Mouse (Mus musculus) forebrain, embryonic 14.5 days (tissue): Measurements from ENCODE around the gene Irak3. TPM values are rescaled to one million over a fixed set of nuclear protein-coding genes. Genes with fewer than 3 reads are reported as not detected.
A peak's percentile ranks its signal among the peaks of the same experiment; 100 is the strongest.

Source experiments
- ATAC-seq: fragments of 200-750 bp; cut with Nextera tagmentation; 2 replicates; pipeline ENCODE4 v1.8.0; 2017; ENCODE audit warnings: mild to moderate bottlenecking, moderate library complexity
- DNase-seq: peaks from one replicate; pipeline ENCODE4 v3.0.0-alpha.2; 2015; ENCODE audit warnings: low spot score
- H3K27ac ChIP-seq: fragments of 300-500 bp; sonication (generic); 2 replicates; pipeline ENCODE4 v1.5.1; 2014; ENCODE audit warnings: low read depth, mild to moderate bottlenecking, control low read depth, low read length, moderate library complexity
- H3K27me3 ChIP-seq: fragments of 300-500 bp; sonication (generic); replicated peaks from 2 replicates; pipeline ENCODE4 v1.6.1; 2014; ENCODE audit warnings: low read length, control low read depth, mixed read lengths; ENCODE audit not compliant: control insufficient read depth, insufficient read depth
- H3K36me3 ChIP-seq: fragments of 300-500 bp; sonication (generic); 2 replicates; pipeline ENCODE4 v1.6.1; 2014; ENCODE audit warnings: low read length, control low read depth; ENCODE audit not compliant: control insufficient read depth, insufficient read depth
- H3K4me1 ChIP-seq: fragments of 300-500 bp; sonication (generic); 2 replicates; pipeline ENCODE4 v1.6.1; 2014; ENCODE audit warnings: antibody characterized with exemption, low read length, control low read depth; ENCODE audit not compliant: control insufficient read depth, insufficient read depth
- H3K4me2 ChIP-seq: fragments of 300-500 bp; sonication (generic); 2 replicates; pipeline ENCODE4 v1.6.1; 2014; ENCODE audit warnings: mild to moderate bottlenecking, control low read depth, low read length
- H3K4me3 ChIP-seq: fragments of 300-500 bp; sonication (generic); 2 replicates; pipeline ENCODE4 v1.5.1; 2014; ENCODE audit warnings: low read depth, low read length, control low read depth
- H3K9ac ChIP-seq: fragments of 300-500 bp; sonication (generic); 2 replicates; pipeline ENCODE4 v1.6.1; 2014; ENCODE audit warnings: mild to moderate bottlenecking, low read length, control low read depth, moderate library complexity
- H3K9me3 ChIP-seq: fragments of 300-500 bp; sonication (generic); replicated peaks from 2 replicates; pipeline ENCODE4 v1.6.1; 2016; ENCODE audit warnings: low read length, control low read depth, mixed read lengths; ENCODE audit not compliant: control insufficient read depth
- WGBS: fragments of 180-500 bp; shearing (Covaris S2); extraction: QIAGEN DNeasy Blood & Tissue Kit; methylation state at CpG from one replicate; pipeline ENCODE4 v1.1.7; 2014; 5-methylcytosine and 5-hydroxymethylcytosine counted together
- polyA plus RNA-seq: library from polyadenylated mRNA; unstranded; fragments of >200 nt; fragmentation: Nextera tagmentation; extraction: Ambion mirVana; gene quantifications from 2 replicates; pipeline ENCODE4 v1.2.1, GENCODE M21; 2014

Irak3 gene
- polyA plus RNA-seq, 1 experiment from 2014 or later, result 0.27 TPM

GRCm38 (mm10) chr10:120111691-120112319 is 90.1 kb downstream of the Irak3 start:
- Histone ChIP-seq H3K4me3 (peak overlapping the region; percentile 70), H3K4me2 (peak overlapping the region; percentile 75), H3K4me1 (peaks cover 5% of the 10 kb centered on the region; the same call in 1 of the 2 replicates), H3K27me3 (no peaks in the 10 kb centered on the region), H3K9ac (peak overlapping the region; percentile 64; the same call in 1 of the 2 replicates), H3K9me3 (no peaks in the 10 kb centered on the region), H3K27ac (no peak overlapping the region), H3K36me3 (no peaks in the 10 kb centered on the region)
- no peak for DNase-seq
- no peak for ATAC-seq
- whole genome bisulfite sequencing, result 83% methylated on average over 3 of the region's 3 CpGs

GRCm38 (mm10) chr10:120100806-120101205 is 101.1 kb downstream of the Irak3 start:
- DNase-seq (no peak), ATAC-seq (no peak)
- Histone ChIP-seq H3K36me3 (0 out of 2 replicates have a peak, but pooled peaks cover 4% of the 10 kb centered on the region), H3K4me2 (no peak overlapping the region), H3K27ac (no peak overlapping the region), H3K9ac (no peak overlapping the region), H3K27me3 (no peaks in the 10 kb centered on the region), H3K4me1 (no peaks in the 10 kb centered on the region), H3K9me3 (no peaks in the 10 kb centered on the region), H3K4me3 (no peak overlapping the region)
- WGBS, result 84% methylated on average over 1 of the region's 1 CpGs

GRCm38 (mm10) chr10:120097564-120097963 is 104.4 kb downstream of the Irak3 start:
- no peak overlapping the region for H3K9ac ChIP-seq
- no peak overlapping the region for H3K4me2 ChIP-seq
- no peaks in the 10 kb centered on the region for H3K4me1 ChIP-seq
- H3K9me3 ChIP-seq, result no peaks in the 10 kb centered on the region
- DNase-seq (no peak), ATAC-seq (no peak)
- peaks cover 10% of the 10 kb centered on the region; the same call in 1 of the 2 replicates for H3K36me3 ChIP-seq
- H3K27me3 ChIP-seq, result no peaks in the 10 kb centered on the region
- no peak overlapping the region for H3K4me3 ChIP-seq
- no peak overlapping the region for H3K27ac ChIP-seq
- WGBS, result 90% methylated on average over 5 of the region's 5 CpGs

GRCm38 (mm10) chr10:120095716-120096115 is 106.2 kb downstream of the Irak3 start:
- Histone ChIP-seq H3K36me3 (peaks cover 14% of the 10 kb centered on the region; the same call in 1 of the 2 replicates), H3K27ac (no peak overlapping the region), H3K27me3 (no peaks in the 10 kb centered on the region), H3K4me1 (no peaks in the 10 kb centered on the region), H3K9ac (no peak overlapping the region), H3K4me2 (no peak overlapping the region), H3K9me3 (no peaks in the 10 kb centered on the region), H3K4me3 (no peak overlapping the region)
- ATAC-seq, result no peak
- no peak for DNase-seq
- WGBS, result 97% methylated on average over 5 of the region's 5 CpGs

- no peak overlapping the region for H3K4me2 ChIP-seq
- H3K27me3 ChIP-seq, result no peaks in the 10 kb centered on the region
- no peak for DNase-seq
- H3K4me1 ChIP-seq, result no peaks in the 10 kb centered on the region
- peaks cover 15% of the 10 kb centered on the region; the same call in 1 of the 2 replicates for H3K36me3 ChIP-seq
- no peak overlapping the region for H3K4me3 ChIP-seq
- ATAC-seq, result no peak
- H3K9me3 ChIP-seq, result no peaks in the 10 kb centered on the region
- H3K9ac ChIP-seq, result no peak overlapping the region
- no peak overlapping the region for H3K27ac ChIP-seq
- WGBS, result 96% methylated on average over 9 of the region's 9 CpGs
Observed at GRCm38 (mm10) chr10:120095136-120095535, 106.8 kb downstream of the Irak3 start.

GRCm38 (mm10) chr10:120092548-120092947 is 109.4 kb downstream of the Irak3 start:
- WGBS, result 92% methylated on average over 12 of the region's 12 CpGs
- peaks cover 23% of the 10 kb centered on the region; the same call in 1 of the 2 replicates for H3K36me3 ChIP-seq
- DNase-seq (no peak), ATAC-seq (no peak)
- no peaks in the 10 kb centered on the region for H3K4me1 ChIP-seq
- H3K27me3 ChIP-seq, result no peaks in the 10 kb centered on the region
- no peak overlapping the region for H3K4me3 ChIP-seq
- H3K9ac ChIP-seq, result no peak overlapping the region
- no peak overlapping the region for H3K27ac ChIP-seq
- H3K4me2 ChIP-seq, result no peak overlapping the region
- no peaks in the 10 kb centered on the region for H3K9me3 ChIP-seq

Other genes starting within 250 kb of the Irak3 start
- 2.6 and 3.3 TPM in 2 replicates for gene Helb, start 89.1 kb downstream of the Irak3 start, polyA plus RNA-seq
- gene Tmbim4, start 540 bp downstream of the Irak3 start, polyA plus RNA-seq, result 85.4 and 102 TPM in 2 replicates
- gene Llph, start 24.9 kb upstream of the Irak3 start, polyA plus RNA-seq, result 41.6 and 44.1 TPM in 2 replicates